Mouse (Mus musculus) forelimb bud, embryonic 11.5 days (tissue): ENCODE results near the gene 1700020A23Rik.
"Not testable (repeated sequence)": the region's sequence is repeated elsewhere in the genome, so short reads cannot be mapped to it uniquely, and the experiment has no call there.

Experiments
- DNase-seq: peaks from one replicate; pipeline ENCODE4 v3.0.0-alpha.2; 2012; ENCODE audit warnings: low read depth, low spot score

The 1700020A23Rik gene

GRCm38 (mm10) chr2:130404939-130405338, at the start of gene 1700020A23Rik, which contains the start of gene Gm28372:
TSS of gene 1700020A23Rik (plus strand) at chr2:130405259.
TSS of gene Gm28372 (plus strand) at chr2:130405239.
- no peak for DNase-seq

- no peak for DNase-seq
These were observed 47.5 kb upstream of the 1700020A23Rik start for GRCm38 (mm10) chr2:130357551-130357950.

GRCm38 (mm10) chr2:130358852-130359251, 46.2 kb upstream of the 1700020A23Rik start:
- no peak for DNase-seq

GRCm38 (mm10) chr2:130362511-130363026, 42.5 kb upstream of the 1700020A23Rik start:
- peak; percentile 64 for DNase-seq

- DNase-seq, result peak; percentile 38
These were observed 39.6 kb upstream of the 1700020A23Rik start for GRCm38 (mm10) chr2:130365211-130366094.

GRCm38 (mm10) chr2:130367386-130367785, 37.7 kb upstream of the 1700020A23Rik start:
- DNase-seq, result no peak

GRCm38 (mm10) chr2:130373026-130373425, 32.0 kb upstream of the 1700020A23Rik start:
- not testable (repeated sequence) for DNase-seq

- no peak for DNase-seq
These were observed 30.1 kb upstream of the 1700020A23Rik start for GRCm38 (mm10) chr2:130374951-130375350.

GRCm38 (mm10) chr2:130383205-130383604, 21.9 kb upstream of the 1700020A23Rik start:
- no peak for DNase-seq

GRCm38 (mm10) chr2:130383895-130384294, 21.2 kb upstream of the 1700020A23Rik start:
- DNase-seq, result peak; percentile 26

GRCm38 (mm10) chr2:130386212-130386611, 18.8 kb upstream of the 1700020A23Rik start:
- no peak for DNase-seq

GRCm38 (mm10) chr2:130388796-130389195, 16.3 kb upstream of the 1700020A23Rik start:
- no peak for DNase-seq

GRCm38 (mm10) chr2:130390993-130391625, 13.9 kb upstream of the 1700020A23Rik start:
- no peak for DNase-seq

GRCm38 (mm10) chr2:130392836-130393235, 12.2 kb upstream of the 1700020A23Rik start:
- DNase-seq, result no peak

GRCm38 (mm10) chr2:130395696-130396095, 9.4 kb upstream of the 1700020A23Rik start:
- no peak for DNase-seq

- DNase-seq, result peak; percentile 69
These were observed 7.7 kb upstream of the 1700020A23Rik start, which contains the start of gene Cpxm1 for GRCm38 (mm10) chr2:130397186-130397985. TSS of gene Cpxm1 (minus strand) at chr2:130397574.

- DNase-seq, result no peak
These were observed 7.0 kb upstream of the 1700020A23Rik start for GRCm38 (mm10) chr2:130398091-130398490.

GRCm38 (mm10) chr2:130400046-130400445, 5.0 kb upstream of the 1700020A23Rik start:
- DNase-seq, result no peak

GRCm38 (mm10) chr2:130401891-130402290, 3.2 kb upstream of the 1700020A23Rik start:
- no peak for DNase-seq

GRCm38 (mm10) chr2:130406178-130406577, 1.1 kb downstream of the 1700020A23Rik start, which contains the start of gene Tmem239:
TSS of gene Tmem239 (plus strand) at chr2:130406478.
- no peak for DNase-seq

- peak; percentile 54 for DNase-seq
These were observed 3.1 kb downstream of the 1700020A23Rik start for GRCm38 (mm10) chr2:130408194-130408593.
